Mouse (Mus musculus): ENCODE measurements at regions not wholly inside any gene's neighbourhood (a gene's known extent, or its start where the extent isn't known, plus 50 kb on each side); places are given as distances from the start of the nearest gene placed in this dataset.

- H3K27me3 ChIP-seq (replicated peaks) = no peaks in the 10 kb centered on the region
- H3K4me2 ChIP-seq (ENCODE audit: insufficient read depth, low read depth, poor library complexity, severe bottlenecking) = no peak overlapping the region
- no peak overlapping the region for H3K27ac ChIP-seq (ENCODE audit: insufficient read depth, low read depth)
- no peaks in the 10 kb centered on the region for H3K9me3 ChIP-seq (replicated peaks; ENCODE audit: low read length)
- no peak overlapping the region for H3K4me3 ChIP-seq (replicated peaks in 1 of 3; ENCODE audit: low read depth in 2 of 3, low read length in 2 of 3, poor library complexity in 1 of 3)
- in situ Hi-C loops (cut with MboI; ENCODE audit: low pct_ligation_motif_present, low pct_unique_long_range_greater_than_20kb, low sequenced_read_pairs) = no loop called here
- H3K4me1 ChIP-seq (ENCODE audit: control insufficient read depth in 1 of 2, insufficient read depth in 2 of 2) = peaks cover 20 to 43% of the 10 kb centered on the region in 2 experiments
- no peak for DNase-seq (ENCODE audit: extremely low read depth)
- no peak overlapping the region for H3K9ac ChIP-seq (ENCODE audit: insufficient read depth, low read depth)
- dilution Hi-C loops (cut with MboI; ENCODE audit: extremely low pct_ligation_motif_present, extremely low pct_unique_long_range_greater_than_20kb, low sequenced_read_pairs) = no loop called here
- no peaks in the 10 kb centered on the region for H3K79me2 ChIP-seq (replicated peaks; ENCODE audit: control insufficient read depth, extremely low read depth, insufficient read depth, poor library complexity, severe bottlenecking)
- TF ChIP-seq IRF4 (IDR thresholded peaks at IDR 0.05; ENCODE audit: low read depth, low read length) (peak; percentile 67), GABPA (IDR thresholded peaks at IDR 0.05; ENCODE audit: insufficient replicate concordance, low read depth, low read length) (no peak), EP300 (IDR thresholded peaks at IDR 0.05; ENCODE audit: low read length) (peak; percentile 66)
- no peaks in the 10 kb centered on the region for H3K36me3 ChIP-seq (replicated peaks in 1 of 2; ENCODE audit: control insufficient read depth in 1 of 2, insufficient read depth in 1 of 2, low read length in 1 of 2)
These were observed 332.7 kb upstream of the Adamts16 start for GRCm38 (mm10) chr13:71174335-71174734.

GRCm38 (mm10) chr13:71166226-71166625 is 324.6 kb upstream of the Adamts16 start:
- dilution Hi-C loops (cut with MboI; ENCODE audit: extremely low pct_ligation_motif_present, extremely low pct_unique_long_range_greater_than_20kb, low sequenced_read_pairs) = no loop called here
- no peak for TF ChIP-seq ZMIZ1 (IDR thresholded peaks at IDR 0.05; ENCODE audit: low read depth, low read length)
- TF ChIP-seq MAX (IDR thresholded peaks at IDR 0.05; ENCODE audit: low read length) = no peak
- TF ChIP-seq CTCF (conservative IDR thresholded peaks at IDR 0.05 in 1 of 2, IDR thresholded peaks at IDR 0.05 in 1 of 2; ENCODE audit: low read depth in 2 of 2, low read length in 2 of 2) = no peak
- TF ChIP-seq MYC (IDR thresholded peaks at IDR 0.05; ENCODE audit: low read depth, low read length) = no peak
- no peak for TF ChIP-seq KAT2A (IDR thresholded peaks at IDR 0.05; ENCODE audit: insufficient replicate concordance, low read length)

GRCm38 (mm10) chr13:71165096-71165920 is 323.7 kb upstream of the Adamts16 start:
- Histone ChIP-seq H3K27me3 (replicated peaks) (no peaks in the 10 kb centered on the region), H3K9ac (ENCODE audit: insufficient read depth, low read depth) (no peak overlapping the region), H3K27ac (ENCODE audit: insufficient read depth, low read depth) (peak overlapping the region; percentile 58; the same call in 1 of the 2 replicates), H3K79me2 (replicated peaks; ENCODE audit: control insufficient read depth, extremely low read depth, insufficient read depth, poor library complexity, severe bottlenecking) (no peaks in the 10 kb centered on the region), H3K36me3 (replicated peaks in 1 of 2; ENCODE audit: control insufficient read depth in 1 of 2, insufficient read depth in 1 of 2, low read length in 1 of 2) (no peaks in the 10 kb centered on the region), H3K9me3 (replicated peaks; ENCODE audit: low read length) (no peaks in the 10 kb centered on the region), H3K4me3 (replicated peaks in 1 of 3; ENCODE audit: low read depth in 2 of 3, low read length in 2 of 3, poor library complexity in 1 of 3) (no peak overlapping the region), H3K4me2 (ENCODE audit: insufficient read depth, low read depth, poor library complexity, severe bottlenecking) (peak overlapping the region; percentile 91), H3K4me1 (ENCODE audit: control insufficient read depth in 1 of 2, insufficient read depth in 2 of 2) (peaks cover 16 to 58% of the 10 kb centered on the region in 2 experiments)
- dilution Hi-C loops (cut with MboI; ENCODE audit: extremely low pct_ligation_motif_present, extremely low pct_unique_long_range_greater_than_20kb, low sequenced_read_pairs) = no loop called here
- in situ Hi-C loops (cut with MboI; ENCODE audit: low pct_ligation_motif_present, low pct_unique_long_range_greater_than_20kb, low sequenced_read_pairs) = no loop called here
- peak; percentile 91 for DNase-seq (ENCODE audit: extremely low read depth)
- TF ChIP-seq JUN (IDR thresholded peaks at IDR 0.05; ENCODE audit: insufficient read depth, low read depth, low read length) (peak; percentile 50; the same call in 1 of the 2 replicates), POLR2A (IDR thresholded peaks at IDR 0.05; ENCODE audit: low read depth, low read length) (no peak), MAZ (IDR thresholded peaks at IDR 0.05; ENCODE audit: low read depth, low read length) (0 out of 2 replicates have a peak, but pooled peaks have one; percentile 50), JUND (conservative IDR thresholded peaks at IDR 0.05; ENCODE audit: low read depth, low read length) (no peak; the same call in 1 of the 2 replicates), ELF1 (IDR thresholded peaks at IDR 0.05; ENCODE audit: low read depth, low read length) (0 out of 2 replicates have a peak, but pooled peaks have one; percentile 29), UBTF (IDR thresholded peaks at IDR 0.05; ENCODE audit: low read depth, low read length) (no peak), HCFC1 (IDR thresholded peaks at IDR 0.05; ENCODE audit: low read depth, low read length) (no peak), RCOR1 (conservative IDR thresholded peaks at IDR 0.05; ENCODE audit: low read depth, low read length) (0 out of 2 replicates have a peak, but pooled peaks have one; percentile 82), ZC3H11A (IDR thresholded peaks at IDR 0.05; ENCODE audit: low read depth, low read length) (no peak), GABPA (IDR thresholded peaks at IDR 0.05; ENCODE audit: insufficient replicate concordance, low read depth, low read length) (no peak), PAX5 (IDR thresholded peaks at IDR 0.05; ENCODE audit: low read length) (no peak), TCF12 (IDR thresholded peaks at IDR 0.05; ENCODE audit: low read depth, low read length) (peak; percentile 87; the same call in 1 of the 2 replicates), NRF1 (IDR thresholded peaks at IDR 0.05; ENCODE audit: low read depth, low read length) (0 out of 2 replicates have a peak, but pooled peaks have one; percentile 23), MXI1 (IDR thresholded peaks at IDR 0.05; ENCODE audit: low read depth, low read length) (peak; percentile 52; the same call in 1 of the 2 replicates), NELFE (IDR thresholded peaks at IDR 0.05; ENCODE audit: low read depth, low read length) (no peak), SIN3A (IDR thresholded peaks at IDR 0.05; ENCODE audit: low read length) (peak; percentile 83; the same call in 1 of the 2 replicates), MAFK (IDR thresholded peaks at IDR 0.05; ENCODE audit: insufficient replicate concordance, low read length) (0 out of 2 replicates have a peak, but pooled peaks have one; percentile 49)

More at GRCm38 (mm10) chr13:71166226-71166625, 324.6 kb upstream of the Adamts16 start:
- in situ Hi-C loops (cut with MboI; ENCODE audit: low pct_ligation_motif_present, low pct_unique_long_range_greater_than_20kb, low sequenced_read_pairs) = no loop called here
- H3K79me2 ChIP-seq (replicated peaks; ENCODE audit: control insufficient read depth, extremely low read depth, insufficient read depth, poor library complexity, severe bottlenecking) = no peaks in the 10 kb centered on the region
- no peak overlapping the region for H3K4me2 ChIP-seq (ENCODE audit: insufficient read depth, low read depth, poor library complexity, severe bottlenecking)
- H3K27me3 ChIP-seq (replicated peaks) = no peaks in the 10 kb centered on the region
- no peak overlapping the region for H3K27ac ChIP-seq (ENCODE audit: insufficient read depth, low read depth)
- H3K36me3 ChIP-seq (replicated peaks in 1 of 2; ENCODE audit: control insufficient read depth in 1 of 2, insufficient read depth in 1 of 2, low read length in 1 of 2) = no peaks in the 10 kb centered on the region
- no peak overlapping the region for H3K4me3 ChIP-seq (replicated peaks in 1 of 3; ENCODE audit: low read depth in 2 of 3, low read length in 2 of 3, poor library complexity in 1 of 3)
- no peak for DNase-seq (ENCODE audit: extremely low read depth)
- H3K4me1 ChIP-seq (ENCODE audit: control insufficient read depth in 1 of 2, insufficient read depth in 2 of 2) = peaks cover 16 to 50% of the 10 kb centered on the region in 2 experiments
- H3K9me3 ChIP-seq (replicated peaks; ENCODE audit: low read length) = no peaks in the 10 kb centered on the region
- no peak overlapping the region for H3K9ac ChIP-seq (ENCODE audit: insufficient read depth, low read depth)

Data from CH12.LX (cell line).